Mouse (Mus musculus): ENCODE results near the gene Sipa1l1. TPM values are rescaled to one million over a fixed set of nuclear protein-coding genes. Genes with fewer than 3 reads are reported as not detected.
A peak's percentile ranks its signal among the peaks of the same experiment; 100 is the strongest.

Sipa1l1 gene
- polyA plus RNA-seq, 1 experiment from 2014 or later = 26.4 TPM

DNA sequence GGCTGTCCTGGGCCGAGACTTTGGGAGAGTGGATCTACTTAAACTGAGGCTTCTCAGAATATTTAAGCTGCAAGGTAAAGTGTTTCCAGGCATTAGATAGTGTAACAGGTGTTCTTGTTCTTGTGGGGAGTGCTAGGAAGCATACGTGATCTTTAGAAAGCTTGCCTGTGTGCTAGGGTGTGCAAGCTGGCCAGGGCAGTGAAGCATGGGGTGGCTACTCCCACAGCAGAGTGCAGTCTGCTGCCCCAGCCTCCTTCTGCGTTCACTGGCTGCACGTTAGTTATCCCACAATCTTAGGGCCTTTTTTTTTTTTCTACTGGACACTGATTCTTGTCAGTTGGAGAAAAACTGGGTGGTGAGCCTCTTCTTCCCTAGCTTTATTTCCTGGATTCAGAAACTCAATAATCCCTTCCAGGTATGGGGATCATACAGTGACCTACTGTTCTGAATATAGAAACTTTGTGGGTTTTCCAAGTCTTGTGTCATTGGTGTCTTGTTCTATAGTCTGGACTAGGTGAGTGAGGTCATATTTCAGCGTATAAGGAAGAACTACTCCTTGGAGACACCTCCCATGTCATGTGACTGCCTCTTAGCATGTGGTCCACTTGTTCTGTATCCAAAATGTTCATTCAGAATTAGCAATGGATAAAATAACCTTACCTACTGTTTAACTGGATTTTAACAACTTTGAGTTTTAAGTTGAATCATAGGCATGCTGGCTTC lies 51.4 kb downstream of the Sipa1l1 start:
- Histone ChIP-seq H3K27me3 (replicated peaks) (no peaks in the 10 kb centered on the region), H3K27ac (no peak overlapping the region), H3K9me3 (no peaks in the 10 kb centered on the region), H3K4me1 (no peaks in the 10 kb centered on the region), H3K4me2 (no peak overlapping the region), H3K4me3 (replicated peaks) (no peak overlapping the region), H3K36me3 (no peaks in the 10 kb centered on the region), H3K9ac (no peak overlapping the region)
- no peak for ATAC-seq (ENCODE audit: insufficient read depth, low FRiP score, low read depth)
- WGBS = 76% methylated on average over 5 of the region's 5 CpGs

- 61% methylated on average over 9 of the region's 9 CpGs for WGBS
- Histone ChIP-seq H3K4me1 (no peaks in the 10 kb centered on the region), H3K4me3 (replicated peaks) (no peak overlapping the region), H3K9me3 (no peaks in the 10 kb centered on the region), H3K27ac (no peak overlapping the region), H3K9ac (no peak overlapping the region), H3K36me3 (no peaks in the 10 kb centered on the region), H3K4me2 (no peak overlapping the region), H3K27me3 (replicated peaks) (no peaks in the 10 kb centered on the region)
- ATAC-seq (ENCODE audit: insufficient read depth, low FRiP score, low read depth) = no peak
These were observed 54.2 kb downstream of the Sipa1l1 start for GRCm38 (mm10) chr12:82223126-82223815.

DNA sequence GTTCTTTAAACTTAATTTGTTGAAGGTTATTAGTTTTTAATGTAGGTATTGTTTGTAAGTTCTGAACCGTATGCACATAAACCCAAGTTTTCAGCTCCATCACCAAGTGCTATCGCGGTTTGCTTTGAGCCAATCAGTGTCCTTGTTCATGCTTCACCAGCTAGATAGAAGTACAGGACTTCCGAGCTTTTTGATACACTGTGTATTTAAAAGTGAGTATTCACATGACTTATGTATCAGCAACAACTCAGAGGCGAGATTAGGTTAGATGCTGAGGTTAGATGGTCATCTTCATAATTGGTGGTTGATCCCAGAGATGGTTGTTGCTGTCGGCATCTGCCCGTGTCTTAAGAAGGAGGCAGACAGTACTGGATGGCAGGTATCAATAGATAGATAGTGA lies 55.7 kb downstream of the Sipa1l1 start:
- Histone ChIP-seq H3K4me2 (no peak overlapping the region), H3K4me3 (replicated peaks) (no peak overlapping the region), H3K9ac (no peak overlapping the region), H3K4me1 (no peaks in the 10 kb centered on the region), H3K27ac (no peak overlapping the region), H3K27me3 (replicated peaks) (no peaks in the 10 kb centered on the region), H3K36me3 (no peaks in the 10 kb centered on the region), H3K9me3 (no peaks in the 10 kb centered on the region)
- ATAC-seq (ENCODE audit: insufficient read depth, low FRiP score, low read depth) = no peak
- WGBS = 89% methylated on average over 7 of the region's 7 CpGs

DNA sequence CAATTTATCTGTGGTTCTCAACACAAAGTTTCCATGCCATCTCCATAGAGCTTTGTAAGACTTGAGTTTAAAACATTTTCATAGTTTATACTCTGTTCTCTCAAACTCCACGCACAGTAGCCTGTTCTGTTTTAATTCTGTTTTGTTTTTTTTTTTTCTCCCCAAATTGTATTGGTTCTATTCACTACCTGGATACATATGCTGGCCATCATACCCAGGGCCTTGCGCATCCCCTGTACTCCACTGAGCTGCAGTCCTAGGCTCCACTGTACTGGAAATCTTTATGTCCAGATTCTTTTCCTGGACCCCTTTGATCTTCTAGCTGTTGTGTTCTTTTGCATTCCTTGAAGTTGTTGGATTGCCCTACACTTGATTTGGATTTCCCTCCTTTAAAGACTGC lies 56.2 kb downstream of the Sipa1l1 start:
- WGBS = 91% methylated on average over 2 of the region's 2 CpGs
- no peaks in the 10 kb centered on the region for H3K27me3 ChIP-seq (replicated peaks)
- H3K4me2 ChIP-seq = no peak overlapping the region
- ATAC-seq (ENCODE audit: insufficient read depth, low FRiP score, low read depth) = no peak
- H3K9me3 ChIP-seq = no peaks in the 10 kb centered on the region
- no peaks in the 10 kb centered on the region for H3K4me1 ChIP-seq
- H3K27ac ChIP-seq = no peak overlapping the region
- H3K36me3 ChIP-seq = no peaks in the 10 kb centered on the region
- H3K9ac ChIP-seq = no peak overlapping the region
- H3K4me3 ChIP-seq (replicated peaks) = no peak overlapping the region

GRCm38 (mm10) chr12:82225751-82226228 lies 56.7 kb downstream of the Sipa1l1 start:
- Histone ChIP-seq H3K4me3 (replicated peaks) (no peak overlapping the region), H3K9me3 (no peaks in the 10 kb centered on the region), H3K27ac (no peak overlapping the region), H3K36me3 (no peaks in the 10 kb centered on the region), H3K27me3 (replicated peaks) (no peaks in the 10 kb centered on the region), H3K4me1 (no peaks in the 10 kb centered on the region), H3K9ac (no peak overlapping the region), H3K4me2 (no peak overlapping the region)
- ATAC-seq (ENCODE audit: insufficient read depth, low FRiP score, low read depth) = peak; percentile 50; the same call in 1 of the 2 replicates
- WGBS = 43% methylated on average over 4 of the region's 4 CpGs

- no peak overlapping the region for H3K4me3 ChIP-seq (replicated peaks)
- no peak overlapping the region for H3K4me2 ChIP-seq
- WGBS = 52% methylated on average over 6 of the region's 6 CpGs
- ATAC-seq (ENCODE audit: insufficient read depth, low FRiP score, low read depth) = no peak
- H3K9ac ChIP-seq = no peak overlapping the region
- no peaks in the 10 kb centered on the region for H3K27me3 ChIP-seq (replicated peaks)
- H3K9me3 ChIP-seq = no peaks in the 10 kb centered on the region
- no peaks in the 10 kb centered on the region; the same call in 1 of the 2 replicates for H3K4me1 ChIP-seq
- H3K27ac ChIP-seq = no peak overlapping the region
- no peaks in the 10 kb centered on the region for H3K36me3 ChIP-seq
These were observed 57.4 kb downstream of the Sipa1l1 start for GRCm38 (mm10) chr12:82226311-82227066.

DNA sequence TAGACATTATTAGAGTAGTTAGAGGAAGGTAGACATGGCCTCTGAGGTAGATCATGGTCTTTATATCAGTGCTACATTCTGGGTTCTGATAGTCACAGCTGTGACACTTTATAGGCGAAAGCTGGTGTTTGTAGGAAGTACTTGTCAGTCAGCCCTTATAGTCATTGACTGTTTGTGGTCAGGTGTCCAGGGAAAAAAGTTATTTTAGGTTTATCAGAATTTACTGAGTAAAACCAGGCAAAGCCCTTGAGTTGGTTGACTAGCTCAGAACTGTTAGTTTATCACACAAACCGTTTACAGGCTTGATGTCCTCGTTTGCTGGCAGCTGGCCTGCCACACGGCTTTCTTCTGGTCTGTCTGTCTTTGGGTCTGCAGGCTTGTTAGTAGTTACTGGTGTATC lies 61.0 kb downstream of the Sipa1l1 start:
- no peak overlapping the region for H3K4me2 ChIP-seq
- no peak overlapping the region for H3K27ac ChIP-seq
- H3K4me3 ChIP-seq (replicated peaks) = no peak overlapping the region
- WGBS = 58% methylated on average over 4 of the region's 4 CpGs
- no peaks in the 10 kb centered on the region for H3K9me3 ChIP-seq
- H3K4me1 ChIP-seq = no peaks in the 10 kb centered on the region; the same call in 1 of the 2 replicates
- H3K9ac ChIP-seq = no peak overlapping the region
- ATAC-seq (ENCODE audit: insufficient read depth, low FRiP score, low read depth) = no peak
- no peaks in the 10 kb centered on the region for H3K36me3 ChIP-seq
- no peaks in the 10 kb centered on the region for H3K27me3 ChIP-seq (replicated peaks)

- H3K4me2 ChIP-seq = no peak overlapping the region
- no peak overlapping the region for H3K27ac ChIP-seq
- H3K36me3 ChIP-seq = no peaks in the 10 kb centered on the region
- WGBS = 60% methylated on average over 7 of the region's 7 CpGs
- ATAC-seq (ENCODE audit: insufficient read depth, low FRiP score, low read depth) = no peak
- H3K9me3 ChIP-seq = no peaks in the 10 kb centered on the region
- H3K9ac ChIP-seq = no peak overlapping the region
- H3K27me3 ChIP-seq (replicated peaks) = no peaks in the 10 kb centered on the region
- H3K4me3 ChIP-seq (replicated peaks) = no peak overlapping the region
- no peaks in the 10 kb centered on the region; the same call in 1 of the 2 replicates for H3K4me1 ChIP-seq
These were observed 62.1 kb downstream of the Sipa1l1 start for GRCm38 (mm10) chr12:82231191-82231590.

DNA sequence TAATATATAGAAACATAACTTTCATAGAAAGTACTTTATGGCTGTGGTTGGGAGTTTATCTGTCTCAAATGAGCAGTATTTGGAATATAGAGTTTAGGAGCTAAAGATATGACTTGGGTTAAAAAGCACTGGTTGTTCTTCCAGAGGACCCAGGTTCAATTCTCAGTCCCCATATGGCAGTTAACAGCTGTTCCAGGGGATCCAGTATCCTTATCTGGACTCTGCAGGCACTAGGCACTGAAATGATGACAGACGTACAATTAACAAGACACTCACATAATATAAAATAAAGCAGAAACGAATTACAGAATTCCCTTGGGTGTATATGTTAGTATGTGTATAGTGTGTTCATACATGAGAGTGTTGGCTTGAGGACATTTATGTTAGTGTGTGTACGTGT lies 64.1 kb downstream of the Sipa1l1 start:
- Histone ChIP-seq H3K36me3 (no peaks in the 10 kb centered on the region), H3K27me3 (replicated peaks) (no peaks in the 10 kb centered on the region), H3K27ac (no peak overlapping the region), H3K9me3 (no peaks in the 10 kb centered on the region), H3K4me1 (no peaks in the 10 kb centered on the region; the same call in 1 of the 2 replicates), H3K4me2 (no peak overlapping the region), H3K4me3 (replicated peaks) (no peak overlapping the region), H3K9ac (no peak overlapping the region)
- WGBS = 86% methylated on average over 3 of the region's 3 CpGs
- ATAC-seq (ENCODE audit: insufficient read depth, low FRiP score, low read depth) = no peak

DNA sequence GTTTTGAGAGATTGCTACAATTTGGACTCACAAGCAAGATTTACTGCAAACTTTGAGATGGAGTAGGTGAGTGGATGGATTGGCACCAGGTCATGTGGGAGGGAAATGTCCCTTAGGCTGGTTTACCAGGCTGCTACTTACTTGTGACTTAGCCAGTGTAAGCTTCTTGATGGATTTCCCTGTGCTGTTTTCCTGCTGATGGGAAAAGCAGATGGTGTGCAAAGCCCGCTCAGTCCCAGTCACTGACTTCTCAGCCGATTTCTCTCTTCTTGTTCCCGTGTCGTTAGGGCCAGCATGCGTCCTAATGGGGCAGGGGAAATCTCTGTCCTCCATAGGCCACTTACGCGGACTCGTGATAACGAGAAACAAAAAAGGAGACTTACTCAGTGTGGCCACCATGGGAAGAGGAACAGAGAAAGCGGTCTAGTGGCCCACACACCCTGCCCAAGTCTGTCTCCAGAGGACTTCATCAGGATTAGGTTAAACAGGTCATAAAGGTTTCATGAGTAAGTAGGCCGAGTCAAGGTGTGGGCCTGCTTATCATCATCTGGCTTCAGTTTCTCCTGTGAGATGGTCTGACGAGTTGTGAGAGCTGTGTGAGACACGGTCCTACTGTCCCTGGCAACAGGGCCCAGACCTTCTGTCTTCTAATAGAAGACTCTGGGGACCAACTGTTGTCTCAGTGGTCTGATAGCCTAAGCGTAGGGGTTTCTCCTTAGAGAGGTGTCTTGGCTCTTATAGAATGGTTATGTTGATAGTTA lies 65.5 kb downstream of the Sipa1l1 start:
- no peaks in the 10 kb centered on the region; the same call in 1 of the 2 replicates for H3K4me1 ChIP-seq
- no peaks in the 10 kb centered on the region for H3K36me3 ChIP-seq
- no peak overlapping the region for H3K4me3 ChIP-seq (replicated peaks)
- no peak overlapping the region for H3K4me2 ChIP-seq
- no peaks in the 10 kb centered on the region for H3K27me3 ChIP-seq (replicated peaks)
- no peak for ATAC-seq (ENCODE audit: insufficient read depth, low FRiP score, low read depth)
- no peaks in the 10 kb centered on the region for H3K9me3 ChIP-seq
- no peak overlapping the region for H3K9ac ChIP-seq
- H3K27ac ChIP-seq = no peak overlapping the region
- 89% methylated on average over 14 of the region's 14 CpGs for WGBS

GRCm38 (mm10) chr12:82237095-82237494 lies 68.0 kb downstream of the Sipa1l1 start:
- Histone ChIP-seq H3K4me3 (replicated peaks) (no peak overlapping the region), H3K36me3 (no peaks in the 10 kb centered on the region), H3K27ac (no peak overlapping the region), H3K4me1 (no peaks in the 10 kb centered on the region), H3K9me3 (no peaks in the 10 kb centered on the region), H3K27me3 (replicated peaks) (no peaks in the 10 kb centered on the region), H3K4me2 (no peak overlapping the region), H3K9ac (no peak overlapping the region)
- no peak for ATAC-seq (ENCODE audit: insufficient read depth, low FRiP score, low read depth)
- WGBS = 90% methylated on average over 4 of the region's 4 CpGs

All from stomach, embryonic 15.5 days (tissue).